Mouse (Mus musculus): ENCODE measurements around the gene Lrba. TPM values are rescaled to one million over a fixed set of nuclear protein-coding genes. Genes with fewer than 3 reads are reported as not detected.

Lrba gene
- total and polyA plus RNA-seq, 3 experiments, result 12.3 to 22.6 (median 13.8) TPM

- peak; percentile 99 for TF ChIP-seq MEF2A (IDR thresholded peaks at IDR 0.05; ENCODE audit: borderline replicate concordance, low read depth, low read length)
- TF ChIP-seq RCOR1 (conservative IDR thresholded peaks at IDR 0.05; ENCODE audit: low read depth, low read length), result peak; percentile 91
- TF ChIP-seq ELF1 (IDR thresholded peaks at IDR 0.05; ENCODE audit: low read depth, low read length), result no peak
- no peak for TF ChIP-seq POLR2AphosphoS2 (IDR thresholded peaks at IDR 0.05; ENCODE audit: low read depth, low read length)
- no peak for TF ChIP-seq PAX5 (IDR thresholded peaks at IDR 0.05; ENCODE audit: low read length)
- no peak for TF ChIP-seq SIN3A (IDR thresholded peaks at IDR 0.05; ENCODE audit: low read length)
- TF ChIP-seq ZNF384 (IDR thresholded peaks at IDR 0.05; ENCODE audit: low read depth, low read length), result no peak; the same call in 1 of the 2 replicates
- TF ChIP-seq GABPA (IDR thresholded peaks at IDR 0.05; ENCODE audit: insufficient replicate concordance, low read depth, low read length), result no peak
- no peak for TF ChIP-seq TBP (conservative IDR thresholded peaks at IDR 0.05; ENCODE audit: low read depth, low read length)
Observed at GRCm38 (mm10) chr3:86641393-86641792, 416.9 kb downstream of the Lrba start (continued).

- Histone ChIP-seq H3K4me2 (ENCODE audit: insufficient read depth, low read depth, poor library complexity, severe bottlenecking) (no peak overlapping the region), H3K9ac (ENCODE audit: insufficient read depth, low read depth) (no peak overlapping the region), H3K27me3 (replicated peaks) (no peaks in the 10 kb centered on the region), H3K79me2 (replicated peaks; ENCODE audit: control insufficient read depth, extremely low read depth, insufficient read depth, poor library complexity, severe bottlenecking) (no peaks in the 10 kb centered on the region), H3K36me3 (replicated peaks in 1 of 2; ENCODE audit: control insufficient read depth in 1 of 2, insufficient read depth in 1 of 2, low read length in 1 of 2) (no peaks in the 10 kb centered on the region), H3K4me1 (ENCODE audit: control insufficient read depth in 1 of 2, insufficient read depth in 2 of 2) (peaks cover 2 to 28% of the 10 kb centered on the region in 2 experiments; a peak in 3 of 4 replicates), H3K27ac (ENCODE audit: insufficient read depth, low read depth) (no peak overlapping the region), H3K4me3 (replicated peaks in 1 of 3; ENCODE audit: low read depth in 2 of 3, low read length in 2 of 3, poor library complexity in 1 of 3) (no peak overlapping the region), H3K9me3 (replicated peaks; ENCODE audit: low read length) (no peaks in the 10 kb centered on the region)
- TF ChIP-seq MAZ (IDR thresholded peaks at IDR 0.05; ENCODE audit: low read depth, low read length) (no peak), POLR2A (IDR thresholded peaks at IDR 0.05; ENCODE audit: low read depth, low read length) (no peak; the same call in 1 of the 2 replicates), CHD1 (IDR thresholded peaks at IDR 0.05; ENCODE audit: low read depth, low read length) (0 out of 2 replicates have a peak, but pooled peaks have one; percentile 84), MAFK (IDR thresholded peaks at IDR 0.05; ENCODE audit: insufficient replicate concordance, low read length) (0 out of 2 replicates have a peak, but pooled peaks have one; percentile 2), ZMIZ1 (IDR thresholded peaks at IDR 0.05; ENCODE audit: low read depth, low read length) (peak; percentile 72; the same call in 1 of the 2 replicates), TBP (conservative IDR thresholded peaks at IDR 0.05; ENCODE audit: low read depth, low read length) (0 out of 2 replicates have a peak, but pooled peaks have one; percentile 47)
- DNase-seq (ENCODE audit: extremely low read depth), result no peak
- in situ Hi-C loops (cut with MboI; ENCODE audit: low pct_ligation_motif_present, low pct_unique_long_range_greater_than_20kb, low sequenced_read_pairs) (no loop called here), dilution Hi-C loops (cut with MboI; ENCODE audit: extremely low pct_ligation_motif_present, extremely low pct_unique_long_range_greater_than_20kb, low sequenced_read_pairs) (no loop called here)
Observed at GRCm38 (mm10) chr3:86641796-86642195, 417.3 kb downstream of the Lrba start.

DNA sequence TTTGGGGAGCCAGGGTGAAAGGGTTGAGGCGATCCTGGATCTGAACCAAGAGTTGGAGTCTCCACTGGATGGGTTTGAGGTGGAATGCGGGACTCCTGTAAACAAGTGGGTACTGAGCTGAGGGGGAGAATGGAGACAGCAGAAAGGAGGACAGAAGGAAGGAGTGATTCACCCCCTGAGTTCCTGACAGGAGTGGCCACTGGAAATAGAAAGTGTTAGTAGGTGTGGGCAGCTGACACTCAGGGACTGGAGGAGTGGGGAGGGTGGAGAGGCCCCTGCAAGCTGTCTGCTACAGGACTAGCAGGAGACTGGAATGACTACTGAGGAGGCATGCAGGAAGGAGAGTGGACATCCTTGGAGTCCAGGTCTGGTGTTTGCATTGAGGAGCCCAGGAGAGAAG, 422.3 kb downstream of the Lrba start:
- in situ Hi-C loops (cut with MboI; ENCODE audit: low pct_ligation_motif_present, low pct_unique_long_range_greater_than_20kb, low sequenced_read_pairs), result no loop called here
- Histone ChIP-seq H3K4me2 (ENCODE audit: insufficient read depth, low read depth, poor library complexity, severe bottlenecking) (no peak overlapping the region), H3K27me3 (replicated peaks) (no peaks in the 10 kb centered on the region), H3K79me2 (replicated peaks; ENCODE audit: control insufficient read depth, extremely low read depth, insufficient read depth, poor library complexity, severe bottlenecking) (no peaks in the 10 kb centered on the region), H3K27ac (ENCODE audit: insufficient read depth, low read depth) (no peak overlapping the region), H3K4me1 (ENCODE audit: control insufficient read depth in 1 of 2, insufficient read depth in 2 of 2) (peaks cover 0 to 13% of the 10 kb centered on the region in 2 experiments; a peak in 2 of 4 replicates), H3K4me3 (replicated peaks in 1 of 3; ENCODE audit: low read depth in 2 of 3, low read length in 2 of 3, poor library complexity in 1 of 3) (no peak overlapping the region), H3K36me3 (replicated peaks in 1 of 2; ENCODE audit: control insufficient read depth in 1 of 2, insufficient read depth in 1 of 2, low read length in 1 of 2) (no peaks in the 10 kb centered on the region), H3K9me3 (replicated peaks; ENCODE audit: low read length) (no peaks in the 10 kb centered on the region), H3K9ac (ENCODE audit: insufficient read depth, low read depth) (no peak overlapping the region)
- TF ChIP-seq POLR2AphosphoS2 (IDR thresholded peaks at IDR 0.05; ENCODE audit: low read depth, low read length), result no peak
- TF ChIP-seq TBP (conservative IDR thresholded peaks at IDR 0.05; ENCODE audit: low read depth, low read length), result no peak
- TF ChIP-seq JUND (conservative IDR thresholded peaks at IDR 0.05; ENCODE audit: low read depth, low read length), result no peak
- TF ChIP-seq NRF1 (IDR thresholded peaks at IDR 0.05; ENCODE audit: low read depth, low read length), result no peak
- no peak for TF ChIP-seq ZNF384 (IDR thresholded peaks at IDR 0.05; ENCODE audit: low read depth, low read length)
- TF ChIP-seq ETS1 (conservative IDR thresholded peaks at IDR 0.05; ENCODE audit: low read depth, low read length), result no peak
- TF ChIP-seq KAT2A (IDR thresholded peaks at IDR 0.05; ENCODE audit: insufficient replicate concordance, low read length), result no peak
- TF ChIP-seq GABPA (IDR thresholded peaks at IDR 0.05; ENCODE audit: insufficient replicate concordance, low read depth, low read length), result no peak
- TF ChIP-seq HCFC1 (IDR thresholded peaks at IDR 0.05; ENCODE audit: low read depth, low read length), result no peak
- no peak for TF ChIP-seq ZMIZ1 (IDR thresholded peaks at IDR 0.05; ENCODE audit: low read depth, low read length)
- TF ChIP-seq ELF1 (IDR thresholded peaks at IDR 0.05; ENCODE audit: low read depth, low read length), result no peak
- TF ChIP-seq SIN3A (IDR thresholded peaks at IDR 0.05; ENCODE audit: low read length), result no peak
- TF ChIP-seq RAD21 (IDR thresholded peaks at IDR 0.05; ENCODE audit: low read depth, low read length), result no peak
- TF ChIP-seq CHD2 (IDR thresholded peaks at IDR 0.05; ENCODE audit: low read length), result no peak
- TF ChIP-seq MYC (IDR thresholded peaks at IDR 0.05; ENCODE audit: low read depth, low read length), result no peak
- no peak for TF ChIP-seq POLR2A (IDR thresholded peaks at IDR 0.05; ENCODE audit: low read depth, low read length)
- TF ChIP-seq MAFK (IDR thresholded peaks at IDR 0.05; ENCODE audit: insufficient replicate concordance, low read length), result no peak
- no peak for TF ChIP-seq JUN (IDR thresholded peaks at IDR 0.05; ENCODE audit: insufficient read depth, low read depth, low read length)
- no peak for TF ChIP-seq E2F4 (IDR thresholded peaks at IDR 0.05; ENCODE audit: insufficient replicate concordance, low read depth, low read length)
- TF ChIP-seq USF2 (conservative IDR thresholded peaks at IDR 0.05; ENCODE audit: low read depth, low read length), result no peak
- no peak for DNase-seq (ENCODE audit: extremely low read depth)
- dilution Hi-C loops (cut with MboI; ENCODE audit: extremely low pct_ligation_motif_present, extremely low pct_unique_long_range_greater_than_20kb, low sequenced_read_pairs), result no loop called here

Measured in CH12.LX (cell line).